Mouse (Mus musculus): Measurements from ENCODE around the gene Mrpl23.
A peak's percentile ranks its signal among the peaks of the same experiment; 100 is the strongest.

Mrpl23 gene

DNA sequence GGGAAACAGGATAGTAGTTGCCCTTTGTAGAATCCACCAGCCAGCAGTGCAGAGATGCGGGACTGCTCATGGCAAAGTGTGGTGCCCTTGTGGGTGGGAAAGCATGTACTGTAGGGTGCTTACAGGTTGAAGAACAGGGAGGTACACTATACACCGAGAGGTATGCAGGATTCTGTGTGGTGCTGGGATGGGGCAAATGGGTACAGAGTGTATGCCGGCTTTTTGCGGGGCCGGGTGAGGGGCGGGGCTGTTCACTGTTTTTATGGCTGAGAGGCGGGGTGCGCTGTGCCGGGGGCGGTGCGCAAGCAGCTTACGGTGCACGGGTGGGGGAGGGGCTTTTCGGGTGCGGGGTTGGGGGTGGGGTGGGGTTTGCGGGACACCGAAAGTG, at the start of gene Mrpl23:
Gene Mrpl23 (plus strand): TSS at position 16 of the 388 bp plus-strand sequence.
- DNase-seq, result no peak

DNA sequence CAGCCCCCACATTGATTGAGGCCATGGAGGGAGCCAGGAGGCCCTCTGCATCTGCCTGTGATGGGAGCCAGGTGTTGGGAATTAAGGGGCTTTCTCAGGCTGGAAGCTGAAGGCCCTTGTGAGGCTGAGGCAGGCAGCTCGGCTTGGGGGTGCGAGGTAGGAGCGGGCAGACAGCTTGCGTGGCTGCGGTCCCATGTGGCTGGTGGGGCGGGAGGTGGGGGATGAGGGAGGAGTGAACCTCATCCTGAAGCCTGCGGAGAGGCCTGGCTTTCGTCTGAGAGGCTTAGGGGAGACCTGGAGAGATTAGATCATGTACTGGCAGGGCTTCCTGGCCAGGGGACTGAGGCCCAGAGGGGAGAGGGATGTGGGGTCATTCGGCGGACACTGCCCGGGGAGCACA, 49.4 kb upstream of the Mrpl23 start:
- no peak for DNase-seq

DNA sequence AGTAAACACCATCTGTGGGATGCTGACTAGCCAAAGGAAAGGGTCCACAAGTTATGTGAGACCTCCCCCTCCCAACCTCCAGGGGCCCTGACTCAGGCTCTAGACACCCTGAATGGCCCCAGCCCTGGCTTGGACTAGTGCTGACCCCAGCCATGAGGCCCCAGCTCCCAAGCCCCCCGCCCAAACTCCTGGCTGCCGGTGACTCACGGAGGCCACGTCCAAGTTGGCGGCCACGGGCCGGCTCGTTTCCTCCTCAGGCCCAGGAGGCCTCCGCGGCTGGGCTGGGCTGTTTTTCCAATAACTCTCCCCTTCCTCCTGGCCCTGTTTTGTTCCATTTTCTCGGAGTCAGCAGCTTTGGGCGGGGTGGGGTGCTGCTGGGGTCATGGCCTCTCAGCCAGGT, 47.7 kb upstream of the Mrpl23 start:
- DNase-seq, result no peak

DNA sequence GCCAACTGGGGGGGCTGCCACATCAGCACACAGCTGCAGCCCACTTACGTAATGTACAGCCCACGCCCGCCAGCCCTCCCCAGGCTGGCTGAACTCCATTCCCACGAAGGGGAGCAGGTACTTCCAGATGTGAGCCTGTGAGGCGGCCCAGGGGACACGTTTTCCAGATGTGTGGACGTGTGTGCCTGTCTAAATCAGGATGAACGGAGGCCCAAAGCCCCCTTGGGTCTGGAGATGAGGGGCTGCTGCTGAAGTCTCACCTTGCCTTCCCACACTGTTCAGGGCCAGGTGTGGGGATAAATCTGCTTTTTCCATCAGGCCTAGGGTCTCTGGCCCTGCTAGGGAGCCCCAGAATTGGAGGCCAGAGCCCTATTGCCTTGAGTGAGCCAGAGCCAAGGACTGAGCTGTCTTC, 45.7 kb upstream of the Mrpl23 start:
- DNase-seq, result no peak

DNA sequence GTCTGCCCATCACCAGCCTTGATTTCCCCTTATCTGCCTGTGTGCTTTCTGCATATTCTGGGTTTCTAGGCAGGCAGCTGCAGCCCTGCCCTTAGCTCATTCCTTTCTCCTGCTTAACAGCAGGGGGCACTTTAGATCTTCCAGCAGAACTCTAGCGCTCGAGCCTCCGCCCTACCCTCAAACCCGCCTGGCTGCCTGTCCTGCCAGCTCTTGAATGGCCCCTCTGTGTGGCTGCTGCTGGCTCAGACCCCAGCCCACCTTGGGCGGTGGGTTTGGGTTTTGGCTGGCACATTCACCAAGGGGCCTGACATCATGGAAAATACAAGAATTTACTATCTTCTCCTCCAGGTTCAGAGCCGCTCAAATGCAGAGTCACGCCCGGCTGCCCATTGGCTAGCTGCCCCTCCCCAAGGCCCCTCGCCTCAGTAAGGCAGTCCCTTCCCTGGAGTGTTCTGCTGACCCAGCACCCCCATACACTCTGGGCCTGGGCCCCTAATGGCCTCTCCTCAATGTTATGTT, 45.1 kb upstream of the Mrpl23 start:
- DNase-seq, result peak in 1 of 2 experiments; percentile 30

DNA sequence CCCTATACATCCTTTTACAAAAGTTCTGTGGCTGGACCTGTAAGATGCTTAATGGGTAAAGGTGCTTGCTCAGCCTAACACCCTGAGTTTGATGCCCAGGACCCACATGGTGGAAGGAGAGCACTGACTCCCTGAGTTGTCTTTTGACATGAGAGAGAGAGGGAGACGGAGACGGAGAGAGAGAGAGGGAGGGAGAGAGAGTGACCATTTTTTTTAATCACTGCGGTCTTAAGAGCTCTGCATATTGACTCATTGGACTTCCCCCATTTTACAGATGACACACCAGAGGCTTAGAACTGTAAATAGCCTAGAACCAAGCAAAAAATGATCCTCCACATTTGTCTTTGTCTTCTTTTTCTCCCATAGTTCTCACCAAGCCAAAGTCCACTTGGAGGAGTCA, 44.4 kb upstream of the Mrpl23 start:
- no peak for DNase-seq

DNA sequence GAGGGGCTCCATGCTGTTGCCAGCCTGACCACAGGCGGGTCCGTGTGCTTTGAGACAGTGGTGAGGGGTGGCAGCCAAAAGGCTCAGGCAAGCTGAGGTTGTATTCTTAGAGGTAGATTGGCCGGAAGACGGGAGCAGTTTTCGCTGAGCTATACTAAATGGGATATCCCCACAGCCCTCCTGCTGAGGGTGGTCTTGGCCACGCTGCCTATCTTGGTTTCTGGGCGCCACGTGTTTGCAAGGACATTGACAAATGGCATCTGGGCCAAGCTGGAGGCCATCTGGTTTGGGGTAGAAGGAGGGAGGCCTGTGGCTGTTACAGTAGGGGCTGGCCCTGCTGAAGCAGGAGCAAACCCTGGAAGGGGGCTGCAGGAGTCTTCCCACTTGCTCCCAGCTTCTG, 39.0 kb upstream of the Mrpl23 start:
- no peak for DNase-seq

DNA sequence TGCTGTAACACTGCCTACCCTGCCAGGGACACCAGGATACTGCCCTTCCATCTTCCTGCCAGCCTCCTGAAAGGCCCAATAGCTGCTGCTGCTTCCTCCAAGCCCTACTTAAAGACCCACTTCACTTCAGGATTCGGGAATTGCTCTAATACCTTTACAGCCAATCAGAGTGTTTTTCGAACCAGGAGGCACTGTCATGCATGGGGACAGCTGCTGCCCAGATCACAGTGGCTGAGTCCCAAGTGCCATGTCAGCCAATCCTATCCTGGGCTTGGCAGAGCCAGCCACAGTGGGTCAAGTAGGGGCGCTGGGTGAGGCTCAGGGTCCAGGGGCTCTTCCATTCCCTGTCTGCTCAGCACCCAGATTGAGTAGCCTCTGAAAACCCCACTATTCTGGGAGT, 36.3 kb upstream of the Mrpl23 start:
- DNase-seq, result no peak

DNA sequence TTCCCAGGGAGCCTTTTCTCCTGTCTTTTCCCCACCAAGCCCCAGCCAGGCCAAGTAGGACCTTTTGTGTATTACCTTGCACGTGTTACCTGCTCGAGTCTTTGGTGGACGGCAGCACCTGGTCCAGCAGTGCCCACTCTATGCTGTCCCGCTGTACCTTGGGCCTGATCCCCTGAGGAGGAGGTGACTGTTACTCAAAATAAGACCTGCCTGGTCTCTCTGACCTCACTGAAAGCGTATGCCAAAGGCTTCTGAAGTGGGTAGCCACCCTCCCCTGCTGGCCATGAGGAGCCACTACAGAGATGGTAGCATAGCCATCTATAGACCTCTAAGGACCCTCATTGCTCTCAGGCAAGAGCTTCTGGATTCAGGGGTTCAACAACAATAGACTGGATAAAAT, 35.7 kb upstream of the Mrpl23 start:
- DNase-seq, result no peak

DNA sequence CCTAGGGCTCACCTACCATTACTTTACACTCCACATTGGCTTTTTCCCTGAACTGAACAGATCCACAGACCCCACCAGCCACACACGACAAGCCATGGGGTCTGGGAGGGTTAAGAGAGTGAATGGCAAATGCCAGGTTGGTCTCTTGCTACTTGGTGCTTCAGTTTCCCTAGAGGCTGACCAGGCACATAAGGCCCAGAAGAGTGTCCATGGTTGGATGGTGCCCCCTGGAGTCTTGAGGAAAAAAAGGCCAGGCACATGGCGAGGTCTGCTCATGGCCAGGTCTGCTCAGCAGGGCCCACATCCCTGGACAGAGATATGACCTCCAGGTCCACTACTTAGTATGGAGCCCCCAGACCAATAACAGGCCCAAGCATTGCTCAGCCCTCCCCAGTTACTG, 34.7 kb upstream of the Mrpl23 start:
- peak; percentile 36 to 57 for DNase-seq

DNA sequence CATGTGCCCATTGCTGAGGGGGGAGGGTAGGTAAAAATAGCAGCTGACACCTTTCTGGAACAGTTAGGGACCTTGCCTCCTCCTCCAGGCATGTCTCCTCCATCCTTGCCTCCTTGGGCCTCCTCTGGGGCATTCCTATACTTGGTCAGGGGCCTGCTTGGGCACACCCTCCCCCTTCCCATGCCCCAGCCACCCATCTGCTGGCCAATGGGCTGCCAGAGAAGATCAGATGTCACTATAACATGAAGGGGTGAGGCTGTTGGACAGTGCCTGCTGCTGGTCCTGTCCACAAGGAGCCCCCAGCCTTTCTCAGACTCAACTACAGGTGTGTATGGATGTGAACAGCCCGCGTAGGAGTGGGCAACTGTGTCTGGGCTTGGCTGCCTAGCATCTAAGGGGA, 33.9 kb upstream of the Mrpl23 start, which contains the start of gene Tnnt3:
Gene Tnnt3 (plus strand): TSS at position 262 of the 400 bp plus-strand sequence.
- no peak for DNase-seq

DNA sequence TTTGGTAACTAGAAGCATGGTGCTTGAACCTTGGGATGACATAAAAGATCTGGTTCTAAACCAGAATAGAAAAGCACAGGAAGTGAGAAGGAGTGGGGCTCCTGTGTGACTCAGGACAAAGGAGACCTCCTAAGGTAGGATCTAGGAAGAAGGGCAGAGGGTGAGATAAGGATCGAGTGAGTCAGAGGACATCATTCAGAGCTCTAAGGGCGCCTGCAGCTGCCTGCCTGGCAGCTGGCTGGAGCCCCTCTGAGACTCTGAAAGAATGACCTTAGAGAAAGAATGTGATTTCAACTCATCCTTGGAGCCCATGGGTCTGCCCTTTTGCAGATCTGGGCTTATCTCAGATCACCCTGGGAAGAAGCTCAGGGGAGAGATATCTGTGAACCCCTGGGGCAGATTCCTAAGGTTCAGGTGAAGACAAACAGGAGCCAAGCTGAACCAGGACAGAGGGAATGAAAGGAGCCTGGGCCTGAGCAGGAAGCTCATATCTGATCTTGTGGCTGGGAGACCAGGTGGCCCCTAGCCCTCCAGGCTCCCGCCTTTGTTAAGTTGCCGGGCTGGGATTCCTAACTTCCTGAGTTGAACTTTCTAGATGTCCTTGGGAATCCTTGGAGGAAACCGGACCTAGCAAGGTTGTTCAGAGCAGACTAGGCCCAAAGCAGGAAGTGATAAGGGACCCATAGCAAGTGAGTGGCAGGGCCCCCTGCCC, 33.3 kb upstream of the Mrpl23 start:
- no peak for DNase-seq

DNA sequence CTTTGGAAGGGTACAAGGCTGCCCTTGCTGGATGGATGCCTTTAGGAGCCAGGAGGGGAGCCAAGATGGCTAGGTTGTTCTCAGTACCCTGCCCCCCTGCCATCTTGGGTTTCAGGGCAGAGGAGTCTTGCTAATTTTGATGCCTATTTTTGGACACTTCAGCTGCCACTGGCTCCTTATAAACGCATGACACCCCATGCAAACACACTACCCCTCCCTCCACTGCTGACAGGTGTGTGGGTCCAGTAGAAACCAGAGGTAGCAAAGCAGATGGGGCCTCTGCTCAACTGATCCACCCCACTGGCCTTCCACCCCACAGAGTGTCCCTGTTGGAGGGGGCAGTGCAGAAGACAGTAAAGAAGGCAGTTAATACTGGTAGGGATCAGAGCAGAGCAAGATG, 32.5 kb upstream of the Mrpl23 start:
- DNase-seq, result no peak

DNA sequence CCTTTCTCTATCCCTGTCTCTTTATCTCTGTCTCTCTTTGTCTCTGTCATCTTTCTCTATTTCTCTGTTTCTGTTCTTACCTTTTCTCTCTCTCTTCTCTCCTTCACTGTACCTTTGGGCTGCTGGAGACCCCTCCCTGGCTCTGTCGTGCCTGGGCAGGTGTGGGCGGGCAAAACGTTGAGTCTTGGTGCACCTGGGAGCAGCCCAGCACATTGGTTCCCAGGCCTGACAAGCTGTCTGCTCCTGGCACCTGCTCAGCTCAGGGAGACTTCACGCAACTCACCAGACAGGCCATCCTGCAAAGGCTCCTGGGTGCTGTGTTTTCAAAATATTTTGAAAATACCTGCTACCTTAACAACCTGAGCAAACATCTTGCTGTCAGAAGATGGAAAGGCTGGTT, 29.3 kb upstream of the Mrpl23 start:
- no peak for DNase-seq

DNA sequence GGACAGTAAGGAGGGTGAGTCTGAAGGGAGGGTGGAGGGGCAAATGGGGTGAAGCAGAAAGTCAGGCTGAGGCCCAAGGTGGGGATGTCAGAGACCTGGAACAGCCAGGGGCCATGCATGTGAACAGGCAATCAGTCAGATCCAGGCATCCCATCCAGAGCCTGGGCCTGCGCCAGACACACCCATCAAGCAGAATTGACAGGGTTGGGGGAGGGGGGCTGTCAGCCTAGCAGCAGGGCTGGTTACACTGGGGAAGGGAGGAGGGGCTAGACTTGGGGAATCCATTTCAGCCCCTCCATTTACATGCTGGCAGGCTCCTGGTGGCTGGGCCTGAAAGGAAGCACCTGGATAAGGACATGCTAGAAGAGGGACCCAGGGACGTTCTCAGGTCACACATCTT, 26.5 kb upstream of the Mrpl23 start:
- DNase-seq, result no peak

DNA sequence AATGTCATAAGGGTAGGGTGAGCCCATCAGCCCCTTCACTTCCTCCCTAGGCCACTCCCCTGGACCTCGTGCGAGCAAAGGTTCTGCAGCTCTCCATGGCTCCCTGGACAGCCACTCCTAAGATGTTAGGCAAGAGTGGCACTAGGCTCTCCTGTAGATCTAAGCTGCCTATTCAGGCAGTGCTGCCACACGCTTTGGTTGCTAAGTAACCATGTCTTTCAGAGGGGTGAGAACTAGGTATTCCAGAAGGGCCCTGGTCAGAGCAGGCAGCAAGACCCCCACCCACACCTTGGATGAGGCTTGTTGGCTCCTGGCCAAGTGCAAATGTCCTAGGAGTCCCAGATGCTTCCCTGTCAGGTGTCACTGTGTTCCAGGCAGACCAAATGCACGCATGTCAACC, 26.0 kb upstream of the Mrpl23 start:
- no peak for DNase-seq

DNA sequence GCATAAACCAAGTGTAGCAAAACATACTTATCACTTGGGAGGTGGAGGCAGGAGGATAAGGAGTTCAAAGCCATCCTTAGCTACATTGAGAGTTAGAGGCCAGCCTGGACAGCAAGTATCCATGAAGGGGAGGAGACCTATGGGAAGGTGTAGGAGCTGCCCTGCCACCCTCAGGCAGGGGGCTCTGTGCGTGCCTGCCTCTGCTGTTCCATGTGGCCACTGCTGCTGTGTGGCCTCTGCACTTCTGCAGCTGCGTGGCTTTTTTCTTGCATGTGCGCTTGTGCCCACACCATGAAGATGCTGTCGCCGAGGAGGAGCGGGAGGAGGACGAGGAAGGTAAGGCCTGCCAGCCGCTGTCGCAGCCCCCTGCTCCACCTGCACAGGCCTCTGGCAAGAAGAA, 25.0 kb upstream of the Mrpl23 start:
- DNase-seq, result no peak

DNA sequence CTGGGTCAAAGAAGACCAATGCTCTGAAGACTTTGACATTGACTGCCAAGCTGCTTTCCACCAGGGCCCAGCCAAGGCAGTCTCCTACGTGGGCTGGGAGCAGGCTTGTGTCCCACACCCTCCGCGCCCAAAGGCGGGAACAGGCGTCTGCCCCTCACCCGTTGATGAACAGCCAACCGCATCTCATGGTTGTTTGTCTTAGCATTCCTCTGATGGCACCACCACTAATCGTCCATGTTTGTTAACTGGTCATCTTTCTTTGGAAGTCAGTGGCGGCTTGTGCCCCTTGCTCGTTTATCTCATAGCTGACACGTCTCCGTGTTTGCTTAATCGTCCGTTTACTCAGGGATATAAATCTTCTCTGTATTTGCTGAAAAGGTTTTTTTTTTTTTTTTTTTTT, 23.0 kb upstream of the Mrpl23 start:
- DNase-seq, result no peak

DNA sequence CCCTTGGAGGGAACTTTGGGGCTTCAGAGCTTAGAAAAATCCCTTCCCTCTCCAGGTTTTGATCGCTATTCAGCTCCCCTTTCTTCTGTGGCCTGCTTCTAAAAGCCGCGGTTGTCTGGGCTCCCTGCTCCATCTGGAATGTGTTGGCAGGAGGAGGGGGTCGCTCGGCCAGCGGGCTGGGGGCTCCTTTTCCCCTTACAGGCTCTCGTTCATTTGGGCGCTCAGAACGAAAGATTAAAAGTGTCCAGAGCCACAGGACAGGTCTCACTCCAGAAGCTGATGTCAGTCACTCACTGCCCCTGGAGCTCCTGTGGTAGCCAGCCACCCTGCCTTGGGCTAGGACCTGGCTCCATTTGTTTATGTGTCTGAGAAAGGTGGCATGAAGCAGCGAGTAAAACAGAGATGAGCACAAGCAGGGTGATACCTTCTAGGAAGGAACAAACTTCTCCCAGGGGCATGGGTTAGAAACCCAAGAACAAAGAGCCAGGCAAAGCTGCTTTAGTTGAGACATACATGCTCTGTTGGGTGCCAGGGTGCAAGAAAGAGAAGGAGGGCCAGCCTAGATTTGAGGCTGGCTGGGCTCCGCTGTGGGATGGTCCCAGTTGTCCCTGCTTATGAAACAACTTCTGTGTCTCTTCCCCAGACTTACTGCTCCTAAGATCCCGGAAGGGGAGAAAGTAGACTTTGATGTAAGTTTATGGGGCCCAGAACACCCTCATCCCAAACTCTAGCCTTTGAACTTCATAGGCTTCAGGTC, 22.3 kb upstream of the Mrpl23 start:
- no peak for DNase-seq

DNA sequence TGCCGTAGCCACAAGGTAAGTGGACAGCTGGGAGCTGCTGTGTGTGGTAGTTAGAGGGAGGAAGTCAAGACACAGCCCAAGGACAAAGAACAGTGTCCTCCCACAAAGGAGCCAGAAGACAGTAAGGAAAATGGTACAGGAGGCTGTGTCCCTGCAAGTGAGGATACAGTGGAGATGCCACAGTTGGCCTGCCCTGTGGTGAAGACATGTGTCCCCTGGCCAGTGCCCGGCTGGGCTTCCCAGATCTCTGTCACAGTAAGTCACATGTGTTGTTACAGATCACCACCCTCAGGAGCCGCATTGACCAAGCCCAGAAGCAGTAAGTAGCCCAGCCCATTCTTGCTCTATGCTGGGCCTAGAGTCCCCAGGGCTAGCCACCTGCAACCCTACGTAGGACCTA, 18.4 kb upstream of the Mrpl23 start:
- DNase-seq, result no peak

DNA sequence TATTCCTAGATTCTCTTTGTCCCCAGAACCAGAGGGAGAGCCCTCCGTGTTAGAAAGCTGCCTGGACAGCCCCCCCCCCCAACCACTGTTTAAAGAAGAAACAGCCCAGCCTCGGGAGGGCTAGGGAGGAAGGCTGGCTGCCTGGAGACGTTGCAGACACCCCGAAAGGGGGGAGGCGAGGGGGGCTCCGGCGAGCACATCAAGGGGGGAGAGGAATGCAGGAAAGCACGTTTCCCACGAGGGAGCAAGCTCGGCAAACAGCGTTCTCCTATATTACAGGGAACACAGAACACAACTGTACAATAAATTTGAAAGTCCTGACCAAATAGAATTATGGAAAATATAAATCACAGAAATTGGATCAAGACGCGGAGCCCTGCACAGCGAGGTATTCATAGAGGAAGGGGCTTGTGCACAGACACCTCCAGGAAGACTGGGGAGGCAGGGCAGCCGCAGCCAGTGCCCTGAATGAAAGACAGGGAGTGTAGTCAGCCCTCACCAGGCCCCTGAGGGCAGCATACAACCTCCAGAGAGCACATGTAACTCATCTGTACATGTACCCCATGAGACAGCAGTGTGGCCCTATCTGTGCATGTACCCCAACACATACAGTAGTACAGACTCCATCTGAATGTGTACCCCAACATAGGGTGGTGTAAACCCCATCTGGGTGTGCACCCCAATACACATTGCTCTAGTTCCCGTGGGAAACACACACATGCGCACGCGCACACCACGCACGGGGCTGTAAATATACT, 16.1 kb upstream of the Mrpl23 start:
- no peak for DNase-seq

DNA sequence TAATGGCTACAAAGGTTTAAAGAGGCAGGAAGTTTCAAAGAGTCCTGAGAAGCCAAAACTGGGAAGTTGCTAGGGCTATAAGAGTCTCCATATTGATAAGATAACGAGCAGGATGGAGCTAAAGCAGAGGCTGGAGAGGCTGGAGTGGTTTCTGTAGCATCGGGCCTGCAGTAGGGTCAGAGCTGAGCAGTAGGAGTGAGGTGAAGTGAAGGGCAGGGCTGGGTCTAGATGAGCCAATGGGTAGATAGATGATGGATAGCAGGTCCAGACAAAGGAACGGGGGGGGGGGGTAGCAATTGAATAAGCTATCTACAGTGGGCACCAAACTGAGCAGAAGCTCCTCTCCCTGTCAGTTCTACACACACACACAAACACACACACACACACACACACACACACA, 15.0 kb upstream of the Mrpl23 start:
- no peak for DNase-seq

DNA sequence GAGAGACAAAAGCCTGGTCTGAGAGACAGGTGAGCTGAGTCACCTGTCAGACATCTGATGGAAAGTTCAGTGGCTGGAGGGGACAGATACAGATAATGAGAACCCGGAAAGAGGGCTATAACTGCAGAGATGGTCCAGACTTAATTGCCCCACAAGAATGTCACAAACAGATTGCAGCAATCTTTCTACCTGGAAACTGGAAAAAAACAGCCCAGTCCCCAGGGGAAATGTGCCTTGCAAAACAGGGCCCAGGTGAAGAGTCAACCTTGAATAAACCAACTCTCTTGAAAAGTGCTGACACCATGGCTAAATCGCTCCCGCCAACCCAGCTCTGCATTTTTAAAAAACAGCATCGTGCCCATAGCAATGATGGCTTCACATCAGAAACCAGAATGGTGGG, 12.2 kb upstream of the Mrpl23 start:
- DNase-seq, result no peak

DNA sequence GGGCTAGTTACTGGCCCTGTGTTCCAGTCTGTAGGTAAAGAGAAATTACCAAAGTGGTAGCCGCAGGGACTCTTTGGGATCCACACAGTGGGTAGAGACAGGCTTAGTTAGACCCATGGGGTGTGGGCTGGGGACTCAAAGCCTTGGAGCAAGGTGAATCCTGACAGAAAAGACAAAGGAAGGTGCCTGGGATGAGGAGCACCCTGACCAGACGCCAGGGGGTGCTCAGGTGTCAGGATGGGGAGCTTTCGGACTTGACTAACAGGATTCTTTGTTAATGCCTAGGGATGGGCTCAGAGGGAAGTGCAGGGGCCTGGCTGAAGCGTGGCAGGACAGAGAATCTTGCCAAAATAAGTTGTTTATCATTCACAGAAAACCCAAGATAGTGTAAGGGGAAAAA, 10.1 kb upstream of the Mrpl23 start:
- peak in 1 of 2 experiments; percentile 59 for DNase-seq
